In genomic region chr19:45177004-45177737, GRCm38 (mm10) we compare ENCODE assay signal across 1 mouse cellular context.
TF ChIP-seq lines count a peak whose summit lies in the region.

No protein-coding gene starts in this region.

TF ChIP-seq in CH12.LX, 34 proteins besides CTCF, POLR2A, EP300 and RAD21:
- TF ChIP-seq IRF4 (IDR thresholded peaks at IDR 0.05; ENCODE audit: low read depth, low read length) (no peak), ZNF384 (IDR thresholded peaks at IDR 0.05; ENCODE audit: low read depth, low read length) (no peak), ZC3H11A (IDR thresholded peaks at IDR 0.05; ENCODE audit: low read depth, low read length) (no peak), ZKSCAN1 (IDR thresholded peaks at IDR 0.05; ENCODE audit: borderline replicate concordance, low read depth, low read length) (no peak), GABPA (IDR thresholded peaks at IDR 0.05; ENCODE audit: insufficient replicate concordance, low read depth, low read length) (no peak), USF2 (conservative IDR thresholded peaks at IDR 0.05; ENCODE audit: low read depth, low read length) (no peak), MEF2A (IDR thresholded peaks at IDR 0.05; ENCODE audit: borderline replicate concordance, low read depth, low read length) (no peak), SMC3 (IDR thresholded peaks at IDR 0.05; ENCODE audit: low read depth, low read length) (peak; percentile 68), UBTF (IDR thresholded peaks at IDR 0.05; ENCODE audit: low read depth, low read length) (no peak), E2F4 (IDR thresholded peaks at IDR 0.05; ENCODE audit: insufficient replicate concordance, low read depth, low read length) (no peak), TCF12 (IDR thresholded peaks at IDR 0.05; ENCODE audit: low read depth, low read length) (no peak), MYC (IDR thresholded peaks at IDR 0.05; ENCODE audit: low read depth, low read length) (0 out of 2 replicates have a peak, but pooled peaks have one; percentile 30), USF1 (IDR thresholded peaks at IDR 0.05; ENCODE audit: low read depth, low read length) (no peak)
